Mouse (Mus musculus) forebrain, embryonic 10.5 days (tissue): ENCODE results near the gene Arf1. TPM values are rescaled to one million over a fixed set of nuclear protein-coding genes. Genes with fewer than 3 reads are reported as not detected.

Experiments used
- DNase-seq: peaks from one replicate; pipeline ENCODE4 v3.0.0-alpha.2; 2017; ENCODE audit warnings: low spot score; ENCODE audit errors: extremely low spot score
- H3K27ac ChIP-seq: fragments of 300-500 bp; sonication (generic); 2 replicates; pipeline ENCODE4 v1.5.1; 2016; ENCODE audit warnings: mild to moderate bottlenecking
- H3K27me3 ChIP-seq: fragments of 300-500 bp; sonication (generic); 2 replicates; pipeline ENCODE4 v1.6.1; 2016; ENCODE audit warnings: mild to moderate bottlenecking; ENCODE audit not compliant: poor library complexity, severe bottlenecking
- H3K36me3 ChIP-seq: fragments of 300-500 bp; sonication (generic); replicated peaks from 2 replicates; pipeline ENCODE4 v1.6.1; 2016; ENCODE audit warnings: mild to moderate bottlenecking, moderate library complexity
- H3K4me1 ChIP-seq: fragments of 300-500 bp; sonication (generic); 2 replicates; pipeline ENCODE4 v1.6.1; 2016
- H3K4me3 ChIP-seq: fragments of 300-500 bp; sonication (generic); 2 replicates; pipeline ENCODE4 v1.5.1; 2016; ENCODE audit warnings: mild to moderate bottlenecking, moderate library complexity
- H3K9me3 ChIP-seq: fragments of 300-500 bp; sonication (generic); 2 replicates; pipeline ENCODE4 v1.6.1; 2016; ENCODE audit warnings: mild to moderate bottlenecking, moderate library complexity
- WGBS: fragments of 180-500 bp; shearing (Covaris S2); methylation state at CpG from one replicate; pipeline ENCODE4 v1.1.7; 2016; 5-methylcytosine and 5-hydroxymethylcytosine counted together
- polyA plus RNA-seq: library from polyadenylated mRNA; unstranded; fragments of >200 nt; fragmentation: Nextera tagmentation; extraction: Ambion mirVana; gene quantifications from 2 replicates; pipeline ENCODE4 v1.2.1, GENCODE M21; 2016

Arf1 gene
- polyA plus RNA-seq, 1 experiment from 2014 or later: 629 TPM

- no peaks in the 10 kb centered on the region for H3K36me3 ChIP-seq
- H3K4me1 ChIP-seq: peaks cover 9% of the 10 kb centered on the region
- H3K27ac ChIP-seq: no peak overlapping the region
- peaks cover 67% of the 10 kb centered on the region for H3K27me3 ChIP-seq
- DNase-seq: no peak
- 65% methylated on average over 6 of the region's 6 CpGs for WGBS
- H3K9me3 ChIP-seq: no peaks in the 10 kb centered on the region
- no peak overlapping the region for H3K4me3 ChIP-seq
Measured at GRCm38 (mm10) chr11:59174189-59174838, 53.8 kb downstream of the Arf1 start.

DNA sequence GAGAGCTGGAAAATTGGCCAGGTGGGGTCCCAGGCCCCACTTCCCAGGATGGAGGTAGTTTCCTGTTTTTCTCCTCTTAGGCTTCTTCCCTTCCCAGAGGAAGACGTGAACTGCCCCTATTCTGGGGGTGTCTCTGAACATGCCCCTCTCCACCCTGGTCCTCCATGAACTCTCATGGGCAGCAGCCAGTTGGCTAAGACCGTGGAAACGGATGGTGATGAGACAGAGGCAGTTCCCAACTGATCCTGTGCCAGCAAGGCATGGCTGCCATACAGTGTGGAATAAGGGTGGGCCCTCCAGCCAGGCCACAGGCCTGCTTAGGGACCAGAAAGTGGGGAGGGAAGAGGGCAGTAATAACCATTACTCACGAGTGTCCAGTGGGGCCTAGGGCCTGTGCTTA lies 57.5 kb downstream of the Arf1 start:
- Histone ChIP-seq H3K36me3 (no peaks in the 10 kb centered on the region), H3K9me3 (no peaks in the 10 kb centered on the region), H3K4me3 (no peak overlapping the region), H3K27ac (no peak overlapping the region), H3K27me3 (peaks cover 29% of the 10 kb centered on the region), H3K4me1 (no peaks in the 10 kb centered on the region)
- no peak for DNase-seq
- WGBS: 78% methylated on average over 4 of the region's 4 CpGs

DNA sequence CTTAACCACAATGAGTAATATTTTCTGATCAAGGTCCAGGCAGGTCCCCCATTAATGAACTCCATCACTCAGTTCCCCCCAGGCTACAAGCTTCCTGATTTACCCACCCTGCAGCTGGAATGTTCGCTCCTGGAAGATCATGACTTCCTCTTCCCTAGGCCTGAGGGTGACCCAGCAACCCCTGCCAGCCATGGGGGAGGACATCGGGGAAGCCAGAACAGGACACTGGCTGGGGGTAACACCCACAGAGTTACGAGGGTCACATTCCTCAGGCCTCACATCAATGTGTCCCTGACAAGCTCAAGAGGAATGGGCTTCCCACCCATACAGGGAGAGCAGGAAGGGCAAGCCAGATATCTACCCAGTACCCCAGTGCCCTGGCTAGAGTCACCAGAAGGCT lies 58.3 kb downstream of the Arf1 start:
- Histone ChIP-seq H3K27me3 (peaks cover 22% of the 10 kb centered on the region), H3K36me3 (no peaks in the 10 kb centered on the region), H3K27ac (no peak overlapping the region), H3K4me3 (no peak overlapping the region), H3K9me3 (no peaks in the 10 kb centered on the region), H3K4me1 (no peaks in the 10 kb centered on the region)
- no peak for DNase-seq
- 75% methylated on average over 3 of the region's 3 CpGs for WGBS

- no peak overlapping the region for H3K4me3 ChIP-seq
- DNase-seq: no peak
- WGBS: 71% methylated on average over 2 of the region's 2 CpGs
Measured at GRCm38 (mm10) chr11:59165616-59166241, 62.3 kb downstream of the Arf1 start.

DNA sequence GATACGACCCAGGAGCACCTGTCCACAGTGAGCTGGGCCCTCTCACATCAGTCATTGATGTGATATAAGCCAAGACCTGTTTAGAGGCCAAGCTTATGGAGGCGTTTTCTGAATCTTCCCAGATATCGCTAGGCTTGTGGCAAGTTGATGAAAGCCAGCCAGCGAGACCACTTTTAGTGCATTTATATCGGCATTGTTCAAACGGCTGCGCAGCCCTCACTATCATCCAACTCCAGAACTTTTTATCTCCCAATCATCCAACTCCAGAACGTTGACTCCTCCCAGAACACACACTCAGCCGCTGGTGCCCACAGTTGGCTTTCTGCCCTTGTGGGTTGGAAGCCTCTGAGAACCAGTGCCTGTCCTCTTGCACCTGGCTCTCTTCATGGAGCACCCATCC lies 63.7 kb downstream of the Arf1 start:
- H3K4me1 ChIP-seq: peaks cover 22% of the 10 kb centered on the region
- H3K36me3 ChIP-seq: no peaks in the 10 kb centered on the region
- H3K27ac ChIP-seq: peak overlapping the region; percentile 98
- peak overlapping the region; percentile 81 for H3K4me3 ChIP-seq
- DNase-seq: no peak
- H3K9me3 ChIP-seq: no peaks in the 10 kb centered on the region
- 89% methylated on average over 9 of the region's 9 CpGs for WGBS
- H3K27me3 ChIP-seq: no peaks in the 10 kb centered on the region

More at GRCm38 (mm10) chr11:59165616-59166241, 62.3 kb downstream of the Arf1 start:
- Histone ChIP-seq H3K9me3 (no peaks in the 10 kb centered on the region), H3K36me3 (no peaks in the 10 kb centered on the region), H3K27ac (no peak overlapping the region), H3K4me1 (peaks cover 22% of the 10 kb centered on the region), H3K27me3 (no peaks in the 10 kb centered on the region)

GRCm38 (mm10) chr11:59163255-59164236 lies 64.5 kb downstream of the Arf1 start, which contains the start of gene Iba57:
TSS of gene Iba57 (minus strand) at chr11:59163739.
- peaks cover 2% of the 10 kb centered on the region for H3K36me3 ChIP-seq
- H3K4me3 ChIP-seq: peak within 1 kb of the TSS; percentile 81
- DNase-seq: peak; percentile 97
- H3K27me3 ChIP-seq: no peaks in the 10 kb centered on the region
- no peaks in the 10 kb centered on the region for H3K9me3 ChIP-seq
- WGBS: 5% methylated on average over 64 of the region's 68 CpGs
- H3K27ac ChIP-seq: peak within 1 kb of the TSS; percentile 98
- peaks cover 22% of the 10 kb centered on the region for H3K4me1 ChIP-seq

- no peak for DNase-seq
- peak overlapping the region; percentile 81 for H3K4me3 ChIP-seq
- peaks cover 22% of the 10 kb centered on the region for H3K4me1 ChIP-seq
- WGBS: 65% methylated on average over 9 of the region's 9 CpGs
- H3K27ac ChIP-seq: peak overlapping the region; percentile 98
- H3K9me3 ChIP-seq: no peaks in the 10 kb centered on the region
- H3K27me3 ChIP-seq: no peaks in the 10 kb centered on the region
- peaks cover 10% of the 10 kb centered on the region for H3K36me3 ChIP-seq
Measured at GRCm38 (mm10) chr11:59162443-59163254, 65.4 kb downstream of the Arf1 start.

Other genes starting within 250 kb of the Arf1 start
- gene Obscn, start 91.9 kb downstream of the Arf1 start, polyA plus RNA-seq: 0.01 TPM in 1 of 2 replicates, not detected in the other
- gene Iba57, start 64.5 kb downstream of the Arf1 start, polyA plus RNA-seq: 5.2 and 6.1 TPM in 2 replicates
- not detected in 2 replicates for gene Gjc2, start 45.1 kb downstream of the Arf1 start, polyA plus RNA-seq
- gene Guk1, start 36.1 kb downstream of the Arf1 start, polyA plus RNA-seq: 129 and 135 TPM in 2 replicates
- gene Mrpl55, start 25.8 kb downstream of the Arf1 start, polyA plus RNA-seq: 123 and 130 TPM in 2 replicates
- 44.8 and 46.8 TPM in 2 replicates for gene 2310033P09Rik, start 19.9 kb downstream of the Arf1 start, polyA plus RNA-seq
- gene Wnt3a, start 62.5 kb upstream of the Arf1 start, polyA plus RNA-seq: 8.4 and 11.8 TPM in 2 replicates
- 9.9 and 10.9 TPM in 2 replicates for gene Wnt9a, start 78.7 kb upstream of the Arf1 start, polyA plus RNA-seq
- gene Prss38, start 147.4 kb upstream of the Arf1 start, polyA plus RNA-seq: not detected in 2 replicates
- gene Jmjd4, start 221.8 kb upstream of the Arf1 start, polyA plus RNA-seq: 19.7 and 20.9 TPM in 2 replicates
- 111 and 114 TPM in 2 replicates for gene Snap47, start 222.9 kb upstream of the Arf1 start, polyA plus RNA-seq
- 8.9 and 9.3 TPM in 2 replicates for gene Zfp867, start 244.2 kb upstream of the Arf1 start, polyA plus RNA-seq